Mouse (Mus musculus) thymus, postnatal 14 days (tissue): ENCODE measurements around the gene Gcnt2.

Experiments used
- DNase-seq: peaks from one replicate; pipeline ENCODE4 v3.0.0; 2021

The Gcnt2 gene

DNA sequence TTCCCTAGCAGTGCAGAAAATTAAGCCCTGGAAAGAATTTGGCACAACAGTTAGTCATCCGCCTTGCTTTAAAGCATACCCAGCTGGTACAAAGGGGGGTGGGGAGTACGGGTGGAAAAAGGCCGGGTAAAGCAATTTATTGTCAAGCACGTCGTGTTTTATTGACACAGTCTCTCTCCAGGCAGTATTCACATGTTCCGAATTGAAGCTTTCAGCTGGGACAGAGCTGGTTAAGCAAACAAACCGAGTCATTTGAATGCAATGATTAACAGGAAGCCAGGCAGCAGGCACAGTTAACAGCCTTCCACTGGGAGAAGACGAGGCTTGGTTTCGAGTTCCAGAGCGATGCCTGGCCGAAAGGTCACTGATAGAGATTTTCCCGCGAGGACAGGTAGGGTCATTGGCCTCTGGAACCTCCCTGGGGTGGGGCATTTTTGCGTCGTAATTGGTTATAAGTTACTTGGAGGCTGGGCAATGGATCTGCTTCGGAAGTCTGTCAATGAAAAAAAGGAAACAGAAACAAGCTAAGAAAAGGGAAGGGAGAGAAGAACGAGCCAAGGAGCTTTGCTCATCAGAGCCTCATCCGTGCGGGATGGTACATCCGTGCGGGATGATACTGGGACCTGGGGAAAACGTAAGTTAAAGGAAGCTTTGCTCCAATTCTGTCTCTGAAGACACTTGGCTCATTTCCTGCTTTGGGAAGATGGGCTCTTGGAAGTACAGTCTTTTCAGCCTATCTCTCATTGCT lies at the start of gene Gcnt2:
Gene Gcnt2, plus strand, starts transcription at position 103 of the 748 bp plus-strand sequence.
- no peak for DNase-seq

DNA sequence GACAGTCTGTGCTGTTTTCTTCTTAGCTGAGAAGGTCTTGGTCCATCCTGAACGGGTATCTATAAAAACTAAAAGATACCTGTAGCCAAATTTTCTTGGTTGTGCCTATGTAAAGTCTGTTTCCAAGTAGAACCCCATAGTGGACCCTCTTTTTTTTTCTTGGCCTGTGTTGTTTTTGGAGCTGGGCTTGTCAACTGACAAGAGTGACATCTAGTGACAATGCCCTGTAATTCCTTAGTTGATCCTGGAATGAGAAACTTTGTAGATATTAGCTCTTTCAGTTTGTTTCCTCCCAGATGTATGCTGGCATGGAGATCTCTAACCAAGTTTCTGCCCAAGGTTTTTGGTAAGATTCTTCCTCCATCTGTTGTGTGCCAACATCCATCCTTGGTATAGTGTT lies 38.9 kb upstream of the Gcnt2 start:
- DNase-seq = no peak

DNA sequence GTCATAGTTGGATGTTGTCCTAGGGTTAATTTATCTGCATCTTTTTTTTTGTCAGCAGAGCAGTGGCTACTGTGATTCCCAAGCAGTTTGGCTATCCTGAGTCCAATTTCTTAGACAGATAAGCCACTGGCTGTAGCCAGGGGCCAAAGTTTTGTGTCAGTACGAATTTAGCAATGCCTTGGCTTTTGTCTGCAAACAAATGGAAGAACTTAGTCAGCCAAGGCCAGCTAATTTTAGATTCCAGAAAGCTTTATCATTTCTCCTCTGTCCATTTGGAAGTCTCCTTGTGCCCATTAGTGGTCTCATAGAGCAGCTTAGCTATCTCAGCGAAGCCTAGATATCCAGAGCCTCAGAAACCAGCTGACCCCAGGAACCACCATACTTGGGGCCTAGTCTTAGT lies 37.6 kb upstream of the Gcnt2 start:
- DNase-seq = no peak

DNA sequence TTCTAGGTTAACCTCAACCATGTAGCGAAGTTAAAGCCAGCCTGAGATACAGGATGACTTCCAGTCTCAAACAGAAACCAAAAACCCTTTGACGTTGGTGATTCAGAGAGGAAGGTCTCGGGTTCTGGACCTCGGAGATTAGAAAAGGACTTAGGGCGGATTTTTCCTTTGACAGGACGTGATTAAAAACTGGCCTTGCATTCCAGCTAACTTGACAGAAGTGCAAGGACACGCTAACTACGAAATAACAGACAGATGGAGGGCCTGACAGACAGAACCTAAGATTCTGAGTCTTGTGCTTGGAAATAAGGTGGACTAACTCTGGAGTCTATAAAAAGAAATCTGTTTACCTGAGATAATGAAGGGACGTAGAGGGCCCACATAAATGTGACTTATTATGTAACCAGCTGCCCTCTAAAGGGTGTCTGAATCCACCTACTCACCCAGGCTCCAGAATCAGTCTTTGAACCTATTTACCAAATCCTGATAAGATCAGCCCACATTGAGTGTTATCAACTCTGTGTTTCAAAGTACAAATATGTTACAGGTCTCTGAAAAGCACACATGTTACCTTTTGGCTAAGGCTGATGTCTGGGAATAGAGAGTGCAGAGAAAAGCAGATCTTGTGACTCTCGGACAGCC lies 18.3 kb upstream of the Gcnt2 start:
- no peak for DNase-seq

DNA sequence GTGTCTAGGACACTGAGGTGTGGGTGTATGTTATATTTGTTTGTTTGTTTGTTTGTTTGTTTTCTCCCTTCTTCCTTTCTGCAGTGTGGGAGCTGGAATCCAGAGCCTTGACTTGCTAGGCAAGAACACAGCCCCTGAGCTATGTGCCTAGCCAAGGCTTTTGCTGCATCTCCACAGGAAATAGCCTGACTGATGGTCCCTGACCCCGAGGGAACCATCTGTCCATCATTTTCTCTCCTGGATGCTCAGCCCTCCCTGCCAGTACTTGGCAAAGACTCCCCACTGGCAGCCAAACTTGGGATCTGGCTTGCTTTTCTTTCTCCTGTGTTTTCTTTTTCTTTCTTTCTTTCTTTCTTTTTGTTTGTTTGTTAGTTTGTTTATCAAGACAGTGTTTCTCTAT lies 17.4 kb upstream of the Gcnt2 start:
- DNase-seq = no peak

DNA sequence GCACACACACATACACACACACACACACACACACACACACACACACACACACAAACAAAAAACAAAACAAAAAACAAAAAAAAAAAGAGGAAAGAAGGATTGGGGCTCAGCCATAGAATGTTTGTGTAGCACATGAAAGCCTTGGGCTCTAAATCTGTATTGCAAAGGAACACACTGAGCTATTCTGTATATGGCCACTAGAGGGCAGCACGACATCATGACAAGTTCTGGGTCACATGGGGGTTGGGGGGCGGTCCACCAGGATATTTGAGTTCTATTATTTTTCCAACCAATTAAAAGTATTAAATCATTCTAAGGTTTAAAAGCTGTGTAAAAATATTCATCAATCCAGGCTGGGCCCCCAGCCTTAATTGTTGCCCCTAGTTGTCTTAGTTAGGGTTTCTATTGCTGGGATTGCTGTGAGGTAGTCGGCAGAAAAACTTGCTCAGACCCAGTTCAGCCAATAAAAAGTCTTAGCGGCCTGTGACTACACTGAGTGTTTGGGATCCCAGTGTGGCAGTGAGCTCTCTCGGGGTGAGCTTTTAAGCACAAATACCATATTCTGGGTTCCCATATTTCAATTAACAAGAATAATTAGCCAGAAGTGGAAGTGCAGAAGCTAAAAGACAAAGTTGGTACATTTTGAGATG lies 16.0 kb upstream of the Gcnt2 start:
- DNase-seq = peak; percentile 74

DNA sequence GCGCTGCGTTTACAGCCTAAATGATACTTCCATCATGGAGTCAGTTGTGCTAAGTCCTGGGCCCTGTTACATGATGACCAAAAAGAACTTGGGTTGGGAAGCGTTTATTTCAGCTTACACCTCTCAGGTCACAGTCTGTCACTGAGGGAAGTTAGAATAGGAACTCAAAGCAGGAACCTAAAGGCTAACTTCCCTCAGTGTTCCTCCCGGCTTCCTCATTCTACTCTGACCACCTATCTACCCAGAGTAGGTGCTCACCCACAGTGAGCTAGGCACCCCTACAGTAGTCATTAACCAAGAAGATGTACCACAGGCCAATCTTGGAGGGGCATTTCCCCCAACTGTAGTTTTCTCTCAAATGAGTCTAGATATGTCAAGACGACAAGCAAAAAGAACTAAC lies 15.4 kb upstream of the Gcnt2 start:
- no peak for DNase-seq

DNA sequence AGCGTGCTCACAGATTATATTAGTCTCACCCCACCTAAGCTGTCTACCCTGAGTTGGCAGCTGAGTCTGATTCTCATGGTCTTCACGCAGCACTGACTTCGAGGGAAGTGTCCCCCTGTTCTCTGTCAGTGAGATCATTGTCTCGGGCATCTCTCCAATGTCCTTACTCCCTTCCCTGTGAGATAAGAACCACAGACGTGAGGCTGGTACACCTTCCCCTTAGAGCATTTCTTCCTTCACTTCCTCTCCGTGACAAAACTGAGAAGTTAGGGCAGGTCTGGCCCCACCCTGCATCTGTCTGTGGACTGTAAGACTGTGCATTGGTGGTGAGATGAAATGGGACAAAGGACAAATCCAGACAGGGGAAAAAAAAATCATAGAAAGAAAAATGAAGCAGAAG lies 13.6 kb upstream of the Gcnt2 start:
- no peak for DNase-seq

DNA sequence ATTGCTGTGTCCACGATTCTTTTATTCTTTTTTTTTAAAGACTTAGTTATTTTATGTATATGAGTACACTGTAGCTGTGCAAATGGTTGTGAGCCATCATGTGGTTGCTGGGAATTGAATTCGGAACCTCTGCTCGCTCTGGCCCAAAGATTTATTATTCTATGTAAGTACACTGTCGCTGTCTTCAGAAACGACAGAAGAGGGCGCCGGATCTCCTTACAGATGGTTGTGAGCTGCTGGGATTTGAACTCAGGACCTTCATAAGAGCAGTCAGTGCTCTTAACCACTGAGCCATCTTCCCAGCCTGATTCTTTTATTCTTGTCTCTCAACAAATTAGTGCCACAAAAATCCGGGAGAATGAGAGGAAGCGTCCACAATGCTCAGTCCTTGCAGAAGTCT lies 13.2 kb upstream of the Gcnt2 start:
- DNase-seq = peak; percentile 10

DNA sequence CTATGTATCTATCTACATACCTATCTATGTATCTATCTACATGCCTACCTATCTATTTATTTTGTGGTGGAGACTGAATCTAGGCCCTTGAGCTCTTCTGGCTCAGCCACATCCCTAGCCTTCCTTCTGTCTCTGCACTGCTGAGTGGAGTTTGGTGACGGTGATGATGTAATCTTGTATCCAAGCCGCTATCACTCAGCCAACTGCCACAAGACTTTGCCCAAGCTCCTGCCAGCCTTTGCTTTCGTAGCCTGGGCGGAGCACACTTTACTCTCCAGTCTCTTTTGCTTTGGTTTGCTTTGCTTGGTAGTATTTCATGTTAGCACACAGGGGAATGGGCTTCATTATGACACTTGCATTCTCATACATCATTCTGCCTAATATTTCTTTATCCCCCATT lies 11.7 kb upstream of the Gcnt2 start:
- DNase-seq = no peak

DNA sequence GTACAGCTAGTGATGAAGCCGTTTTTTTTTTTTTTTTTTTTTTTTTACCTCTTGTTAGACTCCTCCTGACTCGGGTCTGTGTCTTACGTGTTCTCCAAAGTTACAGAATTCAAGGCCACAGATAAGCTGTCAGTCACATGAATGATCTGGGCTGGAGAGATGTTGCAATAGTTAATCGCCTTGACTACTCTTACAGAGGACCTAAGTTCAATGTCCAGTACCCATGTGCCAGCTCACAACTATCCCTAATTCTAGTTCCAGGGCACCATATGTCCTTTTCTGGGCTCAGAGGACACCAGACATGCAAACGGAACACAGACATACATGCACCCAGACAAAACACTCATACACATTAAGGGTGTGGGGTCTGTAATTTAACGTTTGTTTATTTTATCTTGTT lies 8.9 kb upstream of the Gcnt2 start:
- no peak for DNase-seq

DNA sequence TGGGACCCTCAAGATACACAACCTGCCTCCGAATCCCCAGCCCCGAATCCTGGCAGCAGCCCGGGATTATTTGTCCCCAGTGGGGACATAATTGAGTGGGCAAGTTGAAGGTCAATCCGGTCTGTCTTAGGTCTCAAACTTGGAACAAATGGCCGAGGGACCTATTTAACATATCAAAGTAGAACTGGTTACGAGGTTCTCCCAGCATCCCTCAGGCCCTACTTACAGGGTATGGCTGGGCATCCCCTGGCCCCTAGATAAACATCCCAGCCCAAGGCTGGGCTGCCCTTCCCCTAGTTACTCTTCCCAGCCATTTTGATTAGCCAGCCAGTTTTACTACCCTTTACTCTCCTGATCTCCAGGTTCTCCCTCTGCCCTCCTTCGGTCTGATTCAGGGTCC lies 8.3 kb upstream of the Gcnt2 start:
- DNase-seq = no peak

DNA sequence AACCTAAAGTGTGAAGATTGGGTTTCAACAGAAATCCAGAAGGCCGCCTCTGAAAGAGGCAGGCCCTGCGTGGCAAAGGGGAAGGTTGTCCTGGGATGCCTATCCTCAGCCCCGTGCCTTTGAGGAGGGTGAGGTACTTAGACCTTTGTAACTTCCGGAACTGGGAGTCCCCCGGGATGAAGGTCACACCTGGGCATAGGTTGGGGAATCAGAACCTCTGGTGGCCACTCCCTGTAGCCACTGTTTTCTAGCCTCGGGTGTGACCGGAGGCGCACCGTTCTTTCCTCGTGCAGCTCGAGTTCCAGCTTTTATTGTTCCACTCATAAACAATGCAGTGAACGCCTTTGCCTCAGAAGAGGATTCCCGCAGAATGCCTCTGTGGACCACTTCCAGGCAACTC lies 7.6 kb upstream of the Gcnt2 start:
- no peak for DNase-seq

DNA sequence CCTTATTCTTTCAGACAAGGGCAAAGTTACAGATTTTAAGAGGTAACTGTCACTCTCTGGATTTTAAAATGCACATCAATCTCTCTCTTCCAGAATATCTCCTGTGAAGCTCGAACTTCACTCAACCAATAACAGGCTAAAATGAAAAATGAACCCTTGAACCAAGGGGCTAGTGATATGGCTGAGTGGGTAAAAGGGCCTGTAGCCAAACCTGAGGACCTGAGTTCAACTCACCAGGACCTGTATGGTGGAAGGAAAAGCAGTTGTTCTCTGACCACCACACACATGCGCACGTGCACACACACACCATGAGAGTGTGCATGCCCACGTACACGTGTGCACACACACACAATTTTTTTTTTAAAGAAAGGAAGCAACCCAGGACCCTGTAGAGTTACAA lies 6.8 kb upstream of the Gcnt2 start:
- no peak for DNase-seq

DNA sequence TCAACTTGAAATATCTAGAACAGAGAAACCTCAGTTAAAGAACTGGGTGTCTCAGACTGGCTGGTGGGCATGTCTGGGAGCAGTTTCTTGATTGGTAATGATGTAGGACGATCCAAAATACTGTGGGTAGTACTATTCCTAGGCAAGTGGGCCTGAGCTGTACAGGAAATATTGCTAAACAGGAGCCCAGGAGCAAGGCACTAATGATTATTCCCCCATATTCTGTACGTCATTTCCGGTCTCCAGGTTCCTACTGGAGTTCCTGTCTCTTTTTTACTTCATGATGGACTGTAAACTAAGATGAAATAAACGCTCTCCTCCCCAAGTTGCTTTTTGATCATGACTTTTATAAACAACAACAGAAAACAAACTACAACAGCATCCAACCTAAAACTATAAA lies 5.7 kb upstream of the Gcnt2 start:
- DNase-seq = no peak

DNA sequence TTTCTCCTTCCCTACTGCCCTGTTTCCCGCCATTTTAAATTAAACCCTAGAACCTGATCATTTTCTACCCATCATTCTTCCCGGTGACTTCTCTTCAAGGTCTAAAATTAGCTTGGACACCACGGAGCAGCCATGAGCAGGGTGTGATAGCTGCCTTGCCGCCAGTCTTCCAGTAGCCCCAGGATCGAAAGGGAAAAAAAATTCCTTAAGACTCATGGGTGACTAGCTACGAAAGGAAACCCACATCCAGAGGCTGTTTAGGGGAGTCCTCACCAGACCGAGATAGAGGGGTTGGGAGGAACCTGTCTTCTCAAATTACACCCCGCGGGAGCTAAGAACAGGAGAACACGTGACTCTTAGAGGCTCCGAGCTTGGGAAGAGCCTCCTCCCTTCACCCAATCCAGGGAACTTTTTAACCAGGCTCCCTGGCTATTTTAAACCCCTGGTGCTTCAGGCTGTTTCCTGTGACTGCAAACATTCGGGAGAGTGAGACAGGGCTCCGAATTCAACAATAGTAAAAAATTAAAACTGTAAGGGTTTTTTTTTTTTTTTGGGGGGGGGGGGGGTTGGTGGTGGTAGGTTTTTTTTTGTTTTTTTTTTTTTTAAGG lies 5.0 kb upstream of the Gcnt2 start:
- DNase-seq = no peak

DNA sequence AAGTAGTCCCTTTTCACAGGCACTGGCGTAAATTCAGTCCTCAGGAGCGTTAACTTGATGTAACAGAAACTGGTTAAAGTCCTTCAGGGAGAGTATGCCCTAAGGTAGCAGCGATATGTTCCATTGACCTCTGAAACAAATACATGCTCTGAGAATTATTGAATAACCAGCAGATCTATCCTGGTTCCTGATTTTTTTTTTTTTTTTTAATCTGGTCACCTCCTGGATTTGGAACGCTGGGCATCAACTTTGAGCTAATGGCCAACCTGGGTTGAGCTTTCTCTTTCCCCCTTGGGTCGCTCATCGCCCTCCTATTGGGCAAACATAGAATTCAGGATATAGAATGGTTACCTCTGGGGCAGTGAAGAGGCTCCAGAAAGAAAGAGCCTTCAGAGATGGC lies 4.3 kb upstream of the Gcnt2 start:
- DNase-seq = no peak

DNA sequence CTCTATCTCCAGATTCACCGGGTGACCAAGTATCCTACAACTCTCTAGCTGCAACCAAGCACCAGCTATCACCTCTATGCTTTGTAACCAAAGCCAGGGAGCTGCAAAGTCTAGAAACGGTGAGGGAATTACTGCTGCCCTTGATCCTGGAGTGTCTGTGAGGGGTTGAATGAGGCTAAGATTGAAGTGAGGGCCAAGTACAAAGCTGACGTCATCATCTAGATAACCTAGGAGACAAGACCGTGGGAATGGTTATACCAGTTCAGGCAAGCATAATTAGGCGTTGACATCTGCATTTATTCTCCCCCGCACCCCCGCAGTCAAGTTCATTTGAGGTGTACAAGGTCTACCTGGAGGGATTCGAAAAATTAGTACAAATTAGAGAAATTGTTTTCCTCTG lies 2.8 kb upstream of the Gcnt2 start:
- DNase-seq = no peak

DNA sequence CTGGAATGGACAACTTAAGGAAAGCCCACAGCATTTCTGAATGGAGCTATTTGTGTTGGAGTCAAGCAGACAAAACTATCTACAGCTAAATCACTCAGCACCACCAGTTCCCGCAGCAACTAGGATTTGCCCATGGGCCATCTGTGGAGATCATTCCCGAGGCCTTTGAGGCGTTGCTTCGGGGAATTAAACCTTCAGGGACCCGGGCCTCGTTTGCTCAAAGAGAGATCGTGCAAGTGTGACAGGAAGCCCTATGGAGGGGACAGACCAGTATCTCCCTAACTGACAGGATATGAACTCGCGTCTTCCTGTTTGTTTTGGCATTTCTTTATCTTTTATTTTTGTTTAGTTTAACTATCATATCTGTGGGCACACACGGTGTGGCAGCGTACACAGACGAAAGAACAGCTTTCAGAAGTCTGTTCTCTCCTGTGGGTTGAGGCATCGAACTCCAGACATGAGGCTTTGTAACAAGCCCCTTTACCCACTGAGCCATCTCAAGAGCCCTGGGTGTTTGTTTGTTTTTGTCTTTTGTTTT lies 2.2 kb upstream of the Gcnt2 start:
- DNase-seq = no peak

DNA sequence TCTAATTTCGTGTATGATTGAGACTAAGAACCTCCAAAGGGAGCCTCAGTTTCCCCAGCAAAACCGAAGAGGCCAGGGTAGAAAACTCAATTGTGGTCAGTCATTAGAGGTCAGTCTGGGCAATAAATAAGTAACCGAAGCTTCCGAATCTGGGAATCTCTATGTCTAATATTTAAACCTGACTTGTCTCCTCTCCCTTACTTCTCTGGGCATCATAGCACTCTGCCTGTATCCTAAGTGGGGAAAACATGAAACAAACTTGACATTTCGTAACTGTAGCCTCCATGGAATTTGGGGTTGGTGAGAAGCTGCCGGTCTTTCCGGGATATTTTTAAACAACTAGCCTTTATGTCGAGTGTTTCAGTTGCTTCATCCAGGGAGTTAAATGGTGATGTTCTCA lies 329 bp upstream of the Gcnt2 start:
- no peak for DNase-seq

DNA sequence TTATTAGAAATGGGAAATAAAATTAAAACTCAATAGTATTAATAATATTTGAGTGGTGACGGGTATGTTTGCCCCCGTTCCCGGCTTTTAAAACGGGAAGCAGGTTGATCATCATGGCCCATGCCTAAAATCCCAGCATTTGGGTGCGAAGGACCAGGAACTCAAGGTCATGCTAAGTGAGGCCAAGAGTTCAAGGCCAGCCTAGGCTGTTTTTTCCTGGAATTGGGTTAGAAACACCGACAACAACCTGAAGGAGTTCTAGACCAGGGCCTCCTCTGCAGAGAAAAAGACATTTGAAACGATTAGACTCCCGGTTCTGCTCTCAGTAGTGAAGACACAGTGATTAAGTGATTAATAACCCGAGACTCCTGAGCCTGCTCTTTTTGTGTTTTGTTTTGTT lies 3.5 kb downstream of the Gcnt2 start:
- DNase-seq = no peak

DNA sequence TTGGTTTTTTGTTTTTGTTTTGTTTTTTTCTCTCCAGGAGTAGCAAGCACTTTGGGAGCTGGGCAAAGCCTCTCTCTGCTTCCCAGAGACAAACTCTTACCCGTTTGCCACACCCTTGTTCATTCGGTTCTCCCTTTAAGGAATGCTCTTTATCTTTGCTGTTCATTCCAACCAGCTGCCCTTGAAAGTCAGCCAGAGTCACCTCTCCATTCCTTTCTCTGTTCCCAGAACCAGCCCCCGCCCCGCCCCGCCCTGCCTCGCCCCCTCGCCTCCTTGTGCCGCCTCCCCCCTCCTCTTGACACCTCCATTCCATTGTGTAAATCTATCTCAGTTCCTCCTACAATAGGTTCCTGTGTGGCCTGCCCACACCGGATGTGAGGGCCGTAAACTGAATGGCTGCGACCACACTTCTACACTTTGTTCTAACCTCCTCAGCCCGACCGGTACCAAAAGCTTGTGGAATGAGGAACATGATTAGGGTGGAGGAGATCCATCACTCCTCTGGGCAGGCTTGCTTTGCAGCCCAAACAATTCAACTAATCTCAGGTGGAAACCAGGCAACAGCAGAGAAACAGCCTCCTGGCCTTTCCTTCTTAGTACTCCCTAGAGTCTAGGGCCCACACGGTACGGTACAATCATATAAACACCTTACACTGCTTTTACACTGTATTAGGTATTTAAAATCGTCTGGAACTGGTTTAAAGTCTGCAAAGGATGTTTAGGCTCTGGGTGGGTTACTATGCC lies 9.5 kb downstream of the Gcnt2 start:
- DNase-seq = peak; percentile 12

DNA sequence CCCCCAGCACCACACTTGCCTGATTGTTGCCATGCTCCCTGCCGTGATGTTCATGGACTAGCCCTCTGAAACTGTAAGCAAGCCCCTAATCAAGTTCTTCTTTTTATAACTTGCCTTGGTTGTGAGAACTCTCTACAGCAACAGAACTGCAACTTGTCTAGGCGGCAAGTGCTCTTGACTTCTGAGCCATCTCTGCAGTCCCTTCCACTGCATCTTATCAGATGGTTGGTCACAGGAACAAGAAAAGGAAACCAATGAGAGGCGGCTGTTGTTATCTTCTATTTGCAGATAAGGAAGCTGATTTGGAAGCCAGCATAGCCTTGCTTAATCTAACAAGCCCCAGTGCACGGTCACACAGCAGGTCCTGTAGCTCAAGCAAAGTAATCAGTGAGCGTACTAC lies 14.5 kb downstream of the Gcnt2 start:
- no peak for DNase-seq
